Mouse (Mus musculus): Measurements from ENCODE around the gene Arrb1. TPM values are rescaled to one million over a fixed set of nuclear protein-coding genes. Genes with fewer than 3 reads are reported as not detected.

The Arrb1 gene
- polyA plus RNA-seq, 1 experiment from 2014 or later: 5.3 TPM

GRCm38 (mm10) chr7:99644701-99645100, 109.4 kb downstream of the Arrb1 start:
- H3K27me3 ChIP-seq (ENCODE audit: control insufficient read depth, insufficient read depth, low read length): no peaks in the 10 kb centered on the region
- no peak overlapping the region for H3K4me3 ChIP-seq (ENCODE audit: low read depth, low read length)
- no peak overlapping the region for H3K9ac ChIP-seq (ENCODE audit: low read length)
- H3K27ac ChIP-seq (ENCODE audit: low read depth, low read length): no peak overlapping the region
- H3K9me3 ChIP-seq (ENCODE audit: control insufficient read depth, low read length): no peaks in the 10 kb centered on the region
- WGBS: 84% methylated on average over 7 of the region's 7 CpGs
- no peaks in the 10 kb centered on the region for H3K4me1 ChIP-seq (ENCODE audit: control insufficient read depth, insufficient read depth, low read length)
- ATAC-seq (ENCODE audit: insufficient read depth, low FRiP score, low TSS enrichment): no peak
- no peaks in the 10 kb centered on the region for H3K36me3 ChIP-seq (ENCODE audit: control insufficient read depth, insufficient read depth, low read length)
- DNase-seq (ENCODE audit: low spot score): no peak
- H3K4me2 ChIP-seq (ENCODE audit: low read depth): no peak overlapping the region

- Histone ChIP-seq H3K27ac (ENCODE audit: low read depth, low read length) (no peak overlapping the region), H3K4me3 (ENCODE audit: low read depth, low read length) (no peak overlapping the region), H3K4me2 (ENCODE audit: low read depth) (no peak overlapping the region), H3K4me1 (ENCODE audit: control insufficient read depth, insufficient read depth, low read length) (no peaks in the 10 kb centered on the region), H3K9me3 (ENCODE audit: control insufficient read depth, low read length) (no peaks in the 10 kb centered on the region), H3K36me3 (ENCODE audit: control insufficient read depth, insufficient read depth, low read length) (no peaks in the 10 kb centered on the region), H3K27me3 (ENCODE audit: control insufficient read depth, insufficient read depth, low read length) (no peaks in the 10 kb centered on the region), H3K9ac (ENCODE audit: low read length) (no peak overlapping the region)
- 5% methylated on average over 6 of the region's 6 CpGs for WGBS
- DNase-seq (ENCODE audit: low spot score) (peak; percentile 60), ATAC-seq (ENCODE audit: insufficient read depth, low FRiP score, low TSS enrichment) (no peak)
Observed at GRCm38 (mm10) chr7:99648623-99649022, 113.4 kb downstream of the Arrb1 start.

DNA sequence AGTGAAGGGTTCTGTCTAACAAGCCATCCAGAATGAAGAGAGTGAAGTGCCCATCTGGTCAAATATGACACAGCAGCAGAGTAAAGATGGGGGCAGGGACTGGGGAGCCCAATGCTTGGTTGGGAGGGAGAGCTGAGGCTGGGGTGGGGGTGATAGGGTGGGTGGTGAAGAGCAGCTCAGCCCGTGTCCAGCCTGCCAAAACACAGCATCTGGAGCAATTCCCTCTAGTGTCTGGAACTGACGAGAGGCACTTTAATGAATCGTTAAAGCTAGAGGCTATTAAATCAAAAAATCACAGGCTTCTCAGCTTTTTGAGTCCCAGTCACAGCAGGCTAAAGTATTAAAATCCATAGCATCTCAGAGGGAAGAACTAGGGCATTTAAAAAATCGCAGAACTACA, 114.3 kb downstream of the Arrb1 start:
- Histone ChIP-seq H3K27ac (ENCODE audit: low read depth, low read length) (no peak overlapping the region), H3K9ac (ENCODE audit: low read length) (no peak overlapping the region), H3K4me2 (ENCODE audit: low read depth) (no peak overlapping the region), H3K9me3 (ENCODE audit: control insufficient read depth, low read length) (no peaks in the 10 kb centered on the region), H3K36me3 (ENCODE audit: control insufficient read depth, insufficient read depth, low read length) (no peaks in the 10 kb centered on the region), H3K4me3 (ENCODE audit: low read depth, low read length) (no peak overlapping the region), H3K4me1 (ENCODE audit: control insufficient read depth, insufficient read depth, low read length) (no peaks in the 10 kb centered on the region), H3K27me3 (ENCODE audit: control insufficient read depth, insufficient read depth, low read length) (no peaks in the 10 kb centered on the region)
- 65% methylated on average over 4 of the region's 4 CpGs for WGBS
- ATAC-seq (ENCODE audit: insufficient read depth, low FRiP score, low TSS enrichment): no peak
- no peak for DNase-seq (ENCODE audit: low spot score)

GRCm38 (mm10) chr7:99654244-99654643, 119.0 kb downstream of the Arrb1 start:
- Histone ChIP-seq H3K4me1 (ENCODE audit: control insufficient read depth, insufficient read depth, low read length) (no peaks in the 10 kb centered on the region), H3K4me3 (ENCODE audit: low read depth, low read length) (no peak overlapping the region), H3K9ac (ENCODE audit: low read length) (no peak overlapping the region), H3K27me3 (ENCODE audit: control insufficient read depth, insufficient read depth, low read length) (no peaks in the 10 kb centered on the region), H3K27ac (ENCODE audit: low read depth, low read length) (no peak overlapping the region), H3K4me2 (ENCODE audit: low read depth) (no peak overlapping the region), H3K9me3 (ENCODE audit: control insufficient read depth, low read length) (no peaks in the 10 kb centered on the region), H3K36me3 (ENCODE audit: control insufficient read depth, insufficient read depth, low read length) (no peaks in the 10 kb centered on the region)
- no peak for ATAC-seq (ENCODE audit: insufficient read depth, low FRiP score, low TSS enrichment)
- 84% methylated on average over 11 of the region's 11 CpGs for WGBS
- DNase-seq (ENCODE audit: low spot score): no peak

MicroRNAs within 50 kb of the gene (microRNA counts, 519-probe panel; counts per million panel counts)
- microRNA mmu-miR-326: 2,111 counts per million, percentile 59 among the panel's probes with 10 or more counts

Small RNAs within 50 kb of the gene (microRNA-seq; reads per million reads assigned to microRNA genes)
- 46.9 reads per million, percentile 39 among the genes with 10 or more reads in this experiment for gene Mir326

Other genes with a start within 250 kb of the Arrb1 start
- 337 and 339 TPM in 2 replicates for gene Serpinh1, start 182.2 kb upstream of the Arrb1 start, polyA plus RNA-seq (2014; fragmentation: Nextera tagmentation; extraction: Ambion mirVana)
- 32.5 and 39.9 TPM in 2 replicates for gene Gdpd5, start 154.1 kb upstream of the Arrb1 start, polyA plus RNA-seq (2014; fragmentation: Nextera tagmentation; extraction: Ambion mirVana)
- gene Klhl35, start 69.5 kb upstream of the Arrb1 start, polyA plus RNA-seq (2014; fragmentation: Nextera tagmentation; extraction: Ambion mirVana): 25.8 and 31.4 TPM in 2 replicates
- 687 and 719 TPM in 2 replicates for gene Rps3, start 51.7 kb upstream of the Arrb1 start, polyA plus RNA-seq (2014; fragmentation: Nextera tagmentation; extraction: Ambion mirVana)
- 1.1 and 1.4 TPM in 2 replicates for gene Tpbgl, start 91.6 kb downstream of the Arrb1 start, polyA plus RNA-seq (2014; fragmentation: Nextera tagmentation; extraction: Ambion mirVana)
- 2.8 and 3.4 TPM in 2 replicates for gene Slco2b1, start 175.9 kb downstream of the Arrb1 start, polyA plus RNA-seq (2014; fragmentation: Nextera tagmentation; extraction: Ambion mirVana)
- not detected in 2 replicates for gene Olfr520, start 194.8 kb downstream of the Arrb1 start, polyA plus RNA-seq (2014; fragmentation: Nextera tagmentation; extraction: Ambion mirVana)
- not detected in 2 replicates for gene Olfr521, start 228.0 kb downstream of the Arrb1 start, polyA plus RNA-seq (2014; fragmentation: Nextera tagmentation; extraction: Ambion mirVana)

Measured in neural tube, embryonic 11.5 days (tissue).